Mouse (Mus musculus): ENCODE data around the gene Gnat3.
"Not testable (repeated sequence)": the region's sequence is repeated elsewhere in the genome, so short reads cannot be mapped to it uniquely, and the experiment has no call there.

Gene Gnat3

DNA sequence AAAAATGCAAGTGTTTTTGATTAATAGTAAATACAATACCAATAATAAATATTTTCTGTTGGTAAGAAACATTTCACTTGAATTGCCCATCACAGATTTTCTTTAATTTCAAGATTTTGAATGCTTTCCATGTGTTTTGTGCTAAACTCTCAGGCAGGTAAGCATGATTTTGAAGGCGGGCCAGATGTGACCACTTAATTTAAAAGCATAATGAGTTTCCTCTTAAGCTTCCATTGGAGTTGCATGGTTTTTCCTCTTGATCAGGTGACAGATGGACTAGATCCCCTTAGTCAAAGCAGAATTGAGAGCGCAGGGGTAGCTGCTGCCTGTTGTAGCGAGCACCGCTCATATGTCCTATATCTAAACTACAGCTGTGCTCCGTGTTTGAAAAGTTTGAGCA is at the start of gene Gnat3:
Gnat3 (plus strand) TSS at position 301 of the 400 bp plus-strand sequence.
- no peak for DNase-seq

DNA sequence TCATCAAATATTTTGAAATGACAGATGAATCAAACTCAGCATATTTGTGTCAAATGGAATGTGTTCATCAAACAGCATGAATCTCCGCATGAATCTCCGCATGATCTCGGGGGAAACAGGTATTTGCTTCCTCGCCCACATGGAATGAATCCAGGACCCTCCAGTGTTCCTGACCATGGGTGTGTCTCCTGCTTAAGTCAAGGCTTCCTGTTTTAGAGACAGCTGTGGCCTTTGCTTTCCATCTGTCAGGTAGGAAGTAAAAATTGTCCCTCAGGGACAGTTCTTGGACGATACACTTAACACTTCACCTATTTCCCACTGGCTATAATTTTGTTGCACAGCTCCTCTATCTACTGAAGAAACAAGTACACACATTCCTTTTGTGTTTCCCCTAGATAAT is 43.4 kb upstream of the Gnat3 start:
- DNase-seq: no peak

DNA sequence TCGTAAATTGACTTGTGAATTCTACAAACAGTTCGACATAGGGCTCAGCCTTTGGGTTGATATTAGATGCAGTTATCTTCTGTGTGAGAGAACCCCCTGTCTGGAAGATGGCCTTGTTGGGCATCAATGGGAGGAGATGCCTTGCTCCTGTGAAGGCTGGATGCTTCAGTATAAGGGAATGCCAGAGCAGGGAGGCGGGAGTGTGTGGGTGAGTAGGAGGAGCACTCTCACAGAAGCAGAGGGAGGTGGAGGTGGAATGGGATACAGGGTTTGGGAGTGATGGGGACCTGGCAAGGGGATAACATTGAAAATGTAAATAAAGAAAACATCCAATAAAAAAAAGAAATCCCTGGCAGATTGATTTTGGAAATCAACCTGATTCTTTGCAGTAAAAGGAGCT is 38.7 kb upstream of the Gnat3 start:
- DNase-seq: no peak

DNA sequence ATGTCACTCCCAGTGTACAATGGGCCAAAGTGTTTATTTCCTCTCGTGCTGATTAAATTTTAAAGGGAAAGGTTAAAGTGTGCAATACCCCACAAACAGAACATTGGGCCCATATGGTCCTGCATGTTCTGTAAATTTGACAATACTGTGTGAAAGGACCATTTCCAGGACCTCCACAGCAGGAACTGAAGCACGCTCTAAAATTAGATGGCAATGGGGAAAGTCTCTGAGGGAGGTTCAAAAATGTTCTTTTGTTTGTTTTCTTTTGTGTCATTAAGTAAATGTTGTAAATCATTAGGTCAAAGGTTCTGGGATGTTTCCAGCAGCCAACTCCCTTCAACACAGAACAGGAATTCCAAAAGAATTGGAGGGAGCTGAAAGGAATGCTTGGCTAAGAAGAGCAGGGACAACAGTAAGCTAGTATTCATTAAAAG is 38.2 kb upstream of the Gnat3 start:
- DNase-seq: no peak

GRCm38 (mm10) chr5:17928471-17928870 is 33.9 kb upstream of the Gnat3 start:
- no peak for DNase-seq

- no peak for DNase-seq
Measured at GRCm38 (mm10) chr5:17929006-17929567, 33.3 kb upstream of the Gnat3 start.

- not testable (repeated sequence) for DNase-seq
Measured at GRCm38 (mm10) chr5:17931588-17931987, 30.8 kb upstream of the Gnat3 start.

DNA sequence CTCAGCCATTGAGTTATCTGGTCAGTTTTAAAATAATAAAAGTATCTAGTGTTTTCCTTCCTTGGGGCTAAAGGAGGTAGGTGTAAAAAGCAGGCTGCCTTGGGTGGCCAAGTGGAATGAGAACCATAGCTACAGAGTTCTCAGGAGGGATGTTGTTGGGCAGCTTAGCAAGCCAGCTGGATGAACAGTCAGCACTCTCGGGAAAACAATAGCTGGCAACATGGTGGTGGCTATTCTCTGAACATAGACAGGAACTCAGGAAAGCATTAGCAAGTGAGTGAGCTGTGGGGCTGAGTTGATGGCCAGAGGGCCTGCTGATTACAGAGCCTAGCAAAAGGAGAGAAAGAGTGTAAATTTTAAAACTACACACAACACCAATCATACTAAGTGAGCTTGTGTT is 27.8 kb upstream of the Gnat3 start:
- DNase-seq: no peak

- DNase-seq: no peak
Measured at GRCm38 (mm10) chr5:17938170-17938939, 24.0 kb upstream of the Gnat3 start.

DNA sequence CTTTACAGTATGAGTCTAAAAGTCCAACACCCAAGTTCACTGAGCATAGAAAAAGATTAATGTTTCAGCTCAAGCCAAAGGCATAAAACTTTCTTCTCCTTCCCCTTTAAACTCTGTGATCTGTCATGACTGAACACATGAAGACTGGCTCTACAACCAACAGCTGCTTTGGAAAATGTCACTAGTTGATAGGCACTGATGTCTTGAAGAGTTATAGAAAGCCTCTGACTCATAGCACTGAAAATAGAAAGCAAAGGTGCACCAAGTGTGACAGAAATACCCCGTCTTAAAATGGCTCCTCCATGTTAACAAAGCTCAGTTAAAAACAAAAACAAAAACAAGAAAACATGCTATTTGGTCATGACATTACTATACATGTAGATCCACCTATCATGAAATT is 5.9 kb upstream of the Gnat3 start:
- DNase-seq: no peak

- no peak for DNase-seq
Measured at GRCm38 (mm10) chr5:17969704-17970390, 7.5 kb downstream of the Gnat3 start.

- DNase-seq: no peak
Measured at GRCm38 (mm10) chr5:17970391-17970730, 8.0 kb downstream of the Gnat3 start.

DNA sequence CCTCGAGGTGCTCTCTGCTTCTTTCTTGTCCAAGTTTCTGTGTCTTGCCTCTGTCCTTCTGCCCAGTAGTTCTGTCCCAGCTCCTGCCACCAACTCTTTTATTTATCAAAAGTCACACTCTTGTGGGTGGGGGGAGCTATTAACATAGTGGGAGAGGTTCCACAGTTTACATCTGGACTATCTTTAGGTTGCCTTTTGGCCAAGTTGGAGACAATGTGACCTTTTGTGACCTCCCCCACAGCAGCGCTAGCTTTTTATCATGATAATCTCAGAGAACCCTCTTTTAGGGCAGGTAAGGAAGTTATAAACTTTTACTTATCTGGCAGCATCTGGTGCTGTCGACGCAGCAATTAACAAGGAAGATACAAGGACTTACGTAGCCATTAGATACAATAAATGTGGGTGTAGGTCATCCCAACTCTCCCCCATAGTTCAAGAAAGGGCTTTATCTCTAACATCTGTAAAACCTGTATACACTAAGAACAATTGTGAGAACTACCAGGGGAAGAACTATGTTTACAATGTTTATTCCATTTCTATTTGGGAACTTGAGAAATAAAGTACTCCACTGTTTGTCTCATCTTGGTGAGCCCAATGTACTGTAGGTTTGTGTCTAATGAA is 18.3 kb downstream of the Gnat3 start:
- no peak for DNase-seq

DNA sequence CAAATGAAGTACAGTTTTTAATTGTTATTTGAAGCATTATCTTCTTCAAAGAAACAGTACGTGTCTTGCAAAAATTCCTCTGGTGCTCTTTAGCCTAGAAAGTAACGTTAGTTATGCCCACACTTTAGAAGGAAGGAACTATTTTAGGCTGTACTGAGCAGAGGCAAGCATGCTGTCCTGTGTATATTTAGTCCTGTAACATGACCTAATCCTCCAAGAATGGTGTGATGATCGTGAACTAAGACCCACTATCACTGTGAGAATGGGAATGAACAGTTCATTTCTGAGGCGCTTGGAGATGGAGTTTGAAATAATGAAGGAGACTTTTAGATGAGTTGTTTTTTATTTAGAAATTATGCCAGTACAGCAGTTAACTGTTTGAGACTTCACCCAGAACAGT is 20.4 kb downstream of the Gnat3 start:
- no peak for DNase-seq

DNA sequence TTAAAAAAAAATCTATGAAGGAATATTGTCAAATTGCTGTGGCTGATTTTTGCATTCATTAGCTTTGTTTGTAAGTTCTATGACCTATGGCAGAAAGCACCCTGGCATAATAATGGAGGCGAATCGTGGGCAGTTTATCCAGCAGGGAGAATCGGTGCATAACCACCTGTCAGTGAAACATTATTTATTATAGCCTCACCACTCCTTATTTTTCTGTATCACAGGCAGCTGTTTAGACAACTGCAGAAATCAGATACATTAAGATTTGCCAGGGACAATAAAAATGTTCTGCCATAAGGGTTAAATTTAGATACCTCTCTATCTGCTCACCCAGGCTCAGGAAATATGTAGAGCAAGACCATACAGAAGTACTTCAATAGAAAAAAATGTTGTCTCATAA is 22.2 kb downstream of the Gnat3 start:
- DNase-seq: no peak

GRCm38 (mm10) chr5:17986611-17987010 is 24.3 kb downstream of the Gnat3 start:
- no peak for DNase-seq

GRCm38 (mm10) chr5:17990618-17991017 is 28.3 kb downstream of the Gnat3 start:
- DNase-seq: no peak

- no peak for DNase-seq
Measured at GRCm38 (mm10) chr5:17999570-17999969, 37.2 kb downstream of the Gnat3 start.

- no peak for DNase-seq
Measured at GRCm38 (mm10) chr5:18000185-18000584, 37.8 kb downstream of the Gnat3 start.

DNA sequence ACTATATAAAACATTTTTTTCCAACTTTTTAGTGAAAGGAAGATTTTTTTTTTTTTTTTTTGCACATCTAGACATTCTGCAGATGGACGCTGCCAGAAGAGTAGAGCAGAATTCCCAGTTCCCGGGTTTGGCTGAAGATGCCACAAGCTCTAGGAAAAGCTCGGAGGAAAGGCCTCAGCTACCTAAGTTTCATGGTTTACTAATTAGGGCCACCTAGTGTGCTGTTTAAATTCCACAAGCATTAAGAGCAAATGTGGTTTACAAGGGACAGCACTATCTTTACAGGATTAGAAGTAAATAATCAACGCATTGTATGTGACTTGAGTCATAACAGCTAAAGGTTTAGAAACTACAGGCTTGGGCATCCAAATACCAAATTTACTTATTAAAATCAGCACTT is 39.3 kb downstream of the Gnat3 start:
- DNase-seq: no peak

GRCm38 (mm10) chr5:18003675-18004074 is 41.3 kb downstream of the Gnat3 start:
- DNase-seq: no peak

GRCm38 (mm10) chr5:18004824-18005611 is 42.7 kb downstream of the Gnat3 start:
- DNase-seq: no peak

GRCm38 (mm10) chr5:18006157-18006556 is 43.8 kb downstream of the Gnat3 start:
- DNase-seq: no peak
